Mouse (Mus musculus) CH12.LX (cell line): ENCODE measurements around the gene St5.

Experiments used
- CHD1 ChIP-seq: IDR thresholded peaks from 2 replicates; pipeline ENCODE4 v1.6.1; 2012; ENCODE audit warnings: low read depth, low read length, improper control_type of control experiment, inconsistent platforms
- CTCF ChIP-seq, 2 experiments: IDR thresholded peaks in 1 of 2; conservative IDR thresholded peaks in 1 of 2; 2 replicates each; pipeline ENCODE4 v1.5.1; 2011 to 2012; ENCODE audit warnings: low read depth in 2 of 2, low read length in 2 of 2, improper control_type of control experiment in 1 of 2, inconsistent platforms in 1 of 2, mild to moderate bottlenecking in 1 of 2, moderate library complexity in 1 of 2
- EP300 ChIP-seq: IDR thresholded peaks from 2 replicates; pipeline ENCODE4 v1.6.1; 2011; ENCODE audit warnings: low read length, improper control_type of control experiment
- GABPA ChIP-seq: IDR thresholded peaks from 2 replicates; pipeline ENCODE4 v1.6.1; 2012; ENCODE audit warnings: low read depth, low read length, improper control_type of control experiment, inconsistent platforms; ENCODE audit not compliant: insufficient replicate concordance
- POLR2A ChIP-seq: IDR thresholded peaks from 2 replicates; pipeline ENCODE4 v1.6.1; 2011; ENCODE audit warnings: low read depth, mild to moderate bottlenecking, improper control_type of control experiment, low read length
- SMC3 ChIP-seq: IDR thresholded peaks from 2 replicates; pipeline ENCODE4 v1.6.1; 2011; ENCODE audit warnings: low read depth, low read length, improper control_type of control experiment
- TCF12 ChIP-seq: IDR thresholded peaks from 2 replicates; pipeline ENCODE4 v1.6.1; 2014; ENCODE audit warnings: low read depth, mild to moderate bottlenecking, inconsistent platforms, low read length, improper control_type of control experiment
- USF2 ChIP-seq: conservative IDR thresholded peaks from 2 replicates; pipeline ENCODE4 v1.6.1; 2011; ENCODE audit warnings: low read depth, low read length, improper control_type of control experiment
- ZMIZ1 ChIP-seq: IDR thresholded peaks from 2 replicates; pipeline ENCODE4 v1.6.1; 2012; ENCODE audit warnings: low read depth, mild to moderate bottlenecking, inconsistent platforms, low read length, improper control_type of control experiment
- ZNF384 ChIP-seq: IDR thresholded peaks from 2 replicates; pipeline ENCODE4 v1.6.1; 2012; ENCODE audit warnings: low read depth, low read length, improper control_type of control experiment, inconsistent platforms

GRCm38 (mm10) chr7:109507572-109507971 lies 195.8 kb downstream of the St5 start:
- TF ChIP-seq CTCF (conservative IDR thresholded peaks at IDR 0.05 in 1 of 2, IDR thresholded peaks at IDR 0.05 in 1 of 2; ENCODE audit: low read depth in 2 of 2, low read length in 2 of 2) (no peak), CHD1 (no peak), USF2 (no peak), EP300 (no peak), GABPA (no peak), SMC3 (no peak), POLR2A (no peak), ZMIZ1 (no peak), TCF12 (no peak), ZNF384 (no peak)
